ENCODE assay signal across 25 mouse cellular contexts in the genomic region with DNA sequence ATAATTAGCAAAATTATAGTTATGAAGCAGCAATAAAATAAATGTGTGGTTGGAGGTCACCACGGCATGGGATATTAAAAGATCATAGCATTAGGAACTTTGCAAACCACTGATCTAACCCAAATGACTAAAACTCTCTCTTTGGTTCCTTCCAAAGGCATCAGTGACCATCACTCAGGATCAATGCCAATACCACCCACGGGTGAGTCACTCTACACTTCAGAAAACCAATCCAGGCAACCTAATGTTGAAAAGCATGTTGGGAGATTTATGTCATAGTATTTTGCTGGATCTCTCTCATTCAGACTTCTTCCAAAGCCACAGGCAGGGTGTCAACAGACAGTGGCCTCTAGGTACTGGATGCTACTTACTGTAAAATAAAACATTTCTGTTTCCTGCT.
"Had no signal": no experiment of that assay in that cellular context is flagged by ENCODE, and none has a peak within 500 bp of the region (broad histone marks: within the 10 kb centered on the region; RNA-seq: fewer than 3 reads in every experiment).

No protein-coding gene starts in this region.

- H3K9ac ChIP-seq: limb, embryonic 12.5 days; limb, embryonic 15.5 days; liver, embryonic 12.5 days; liver, embryonic 15.5 days; lung, embryonic 15.5 days; midbrain, embryonic 13.5 days; neural tube, embryonic 13.5 days had no signal

- H3K9me3 ChIP-seq: limb, embryonic 12.5 days; limb, embryonic 15.5 days; liver, embryonic 12.5 days; liver, embryonic 15.5 days; lung, embryonic 15.5 days; megakaryocyte, embryonic 14.5 days; midbrain, embryonic 10.5 days; midbrain, embryonic 13.5 days; neural tube, embryonic 13.5 days had no signal

- H3K4me1 ChIP-seq: limb, embryonic 12.5 days; limb, embryonic 15.5 days; liver, embryonic 12.5 days; liver, embryonic 15.5 days; lung, embryonic 15.5 days; midbrain, embryonic 10.5 days; midbrain, embryonic 13.5 days; neural tube, embryonic 13.5 days had no signal

- H3K27me3 ChIP-seq: limb, embryonic 12.5 days; limb, embryonic 15.5 days; liver, embryonic 12.5 days; liver, embryonic 15.5 days; lung, embryonic 15.5 days; megakaryocyte, embryonic 14.5 days; midbrain, embryonic 13.5 days; neural tube, embryonic 13.5 days had no signal

- H3K27ac ChIP-seq: kidney, postnatal 0 days; limb, embryonic 12.5 days; limb, embryonic 15.5 days; liver, embryonic 12.5 days; liver, embryonic 15.5 days; lung, embryonic 15.5 days; midbrain, embryonic 10.5 days; midbrain, embryonic 13.5 days; neural tube, embryonic 13.5 days; stomach, postnatal 0 days had no signal

- H3K4me3 ChIP-seq: limb, embryonic 12.5 days; limb, embryonic 15.5 days; liver, embryonic 12.5 days; liver, embryonic 15.5 days; lung, embryonic 15.5 days; megakaryocyte, embryonic 14.5 days; midbrain, embryonic 10.5 days; midbrain, embryonic 13.5 days; myocyte; neural tube, embryonic 13.5 days had no signal

- H3K4me2 ChIP-seq: limb, embryonic 12.5 days; limb, embryonic 15.5 days; liver, embryonic 12.5 days; liver, embryonic 15.5 days; lung, embryonic 15.5 days; midbrain, embryonic 13.5 days; neural tube, embryonic 13.5 days had no signal

- H3K36me3 ChIP-seq: liver, embryonic 12.5 days; liver, embryonic 15.5 days; lung, embryonic 15.5 days had no signal

- ATAC-seq: liver, embryonic 12.5 days; midbrain, embryonic 13.5 days; midbrain, embryonic 16.5 days had no signal

- DNase-seq: kidney, adult 9 months; kidney, postnatal 36 days; layer of hippocampus, postnatal 36 days; left cerebral cortex, postnatal 4 days; lung, adult 18-20 months; lung, postnatal 10 days; lung, postnatal 36 days; right cerebral cortex, postnatal 14 days; right cerebral cortex, postnatal 4 days; thymus, adult 2 months; thymus, postnatal 14 days; thymus, postnatal 4 days had no signal
